Mouse (Mus musculus): ENCODE measurements at regions not wholly inside any gene's neighbourhood (a gene's known extent, or its start where the extent isn't known, plus 50 kb on each side); places are given as distances from the start of the nearest gene placed in this dataset.

GRCm38 (mm10) chr14:106269680-106270079 is 163.7 kb downstream of the Trim52 start:
- TF ChIP-seq CTCF (IDR thresholded peaks at IDR 0.05; ENCODE audit: control insufficient read depth, insufficient read depth, insufficient read length) (no peak), MAX (IDR thresholded peaks at IDR 0.05) (no peak), USF1 (IDR thresholded peaks at IDR 0.05; ENCODE audit: low read depth) (no peak), CEBPB (IDR thresholded peaks at IDR 0.05; ENCODE audit: low read depth) (no peak)
